Mouse (Mus musculus) R1 (cell line): ENCODE measurements at regions not wholly inside any gene's neighbourhood (a gene's known extent, or its start where the extent isn't known, plus 50 kb on each side); places are given as distances from the start of the nearest gene placed in this dataset.

Experiments used
- DNase-seq: peaks from one replicate; pipeline ENCODE4 v3.0.0-alpha.2; 2018; ENCODE audit warnings: low read depth, low spot score

DNA sequence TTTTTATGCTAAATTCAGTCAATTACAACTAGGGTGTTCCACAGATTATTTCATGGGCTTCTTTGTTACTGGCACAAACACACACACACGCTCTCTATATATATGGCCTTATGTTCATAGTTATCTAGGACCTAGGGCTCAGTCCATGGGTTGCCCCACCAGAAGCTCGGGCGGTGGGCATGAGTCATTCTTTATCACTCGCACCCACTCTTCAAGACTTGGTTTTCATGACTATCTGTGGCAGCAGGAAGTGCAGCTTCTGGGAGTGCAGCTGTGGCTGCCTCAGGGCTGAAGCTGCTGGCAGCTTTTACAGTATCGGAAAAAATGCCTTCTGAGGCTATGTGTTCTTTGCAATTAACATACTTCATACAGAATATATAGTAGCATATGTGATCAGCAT lies 198.7 kb downstream of the Ipo11 start:
- no peak for DNase-seq

DNA sequence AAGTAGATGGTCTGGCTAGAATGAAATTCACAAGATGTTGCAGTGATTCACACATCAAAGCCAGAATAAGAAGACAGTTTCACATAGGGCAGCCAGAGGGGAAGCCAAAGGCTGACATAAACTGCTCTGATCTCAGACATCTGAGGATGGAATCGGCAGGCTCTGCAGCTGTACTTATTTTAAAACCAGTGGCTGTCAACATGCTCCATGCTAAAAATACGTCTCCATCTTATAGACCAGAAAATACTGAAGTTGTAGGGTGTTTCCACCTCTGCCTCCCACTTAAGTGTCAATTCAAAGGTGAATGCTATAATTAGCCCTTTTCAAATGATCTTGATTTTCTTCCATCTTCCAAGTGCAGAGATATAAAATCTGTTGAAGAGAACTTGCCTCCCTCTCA lies 202.4 kb downstream of the Ipo11 start:
- no peak for DNase-seq

DNA sequence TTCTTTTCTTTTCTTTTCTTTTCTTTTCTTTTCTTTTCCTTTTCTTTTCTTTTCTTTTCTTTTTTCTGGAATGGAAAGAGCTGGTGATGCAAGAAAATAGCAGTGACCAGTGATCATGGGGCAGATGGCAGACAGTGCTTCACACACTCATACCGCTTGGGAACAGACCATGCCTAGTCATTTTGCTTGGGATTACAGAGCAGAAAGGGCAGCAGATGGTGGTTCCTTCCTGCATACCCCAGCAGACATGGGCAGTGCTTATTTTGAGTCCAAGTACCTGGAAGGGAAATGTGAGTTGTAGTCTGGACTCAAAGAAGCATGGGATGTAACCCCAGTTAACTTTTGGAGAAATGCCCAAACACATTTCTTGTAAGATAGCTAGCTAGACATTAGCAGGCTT lies 203.9 kb downstream of the Ipo11 start:
- DNase-seq = no peak

GRCm38 (mm10) chr13:106723315-106723714 lies 213.4 kb downstream of the Ipo11 start:
- DNase-seq = peak; percentile 39

DNA sequence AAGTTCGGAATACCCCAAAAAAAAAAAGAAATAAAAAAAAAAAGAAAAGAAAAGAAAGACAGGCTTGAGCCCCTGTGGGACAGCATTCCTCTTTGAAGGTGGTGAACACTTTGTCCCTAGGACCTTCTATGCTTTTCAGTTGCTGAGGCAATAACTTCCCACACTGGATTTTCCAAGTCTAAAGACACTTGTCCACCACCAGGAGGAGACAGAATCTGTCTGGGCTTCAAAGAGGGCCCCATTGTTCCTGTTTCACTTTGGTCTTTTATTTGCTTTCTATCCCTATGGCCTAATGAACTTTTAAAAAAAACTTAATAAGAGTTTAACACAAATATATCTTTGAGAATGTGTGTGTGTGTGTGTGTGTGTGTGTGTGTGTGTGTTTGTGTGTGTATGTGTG lies 215.6 kb downstream of the Ipo11 start:
- peak; percentile 59 for DNase-seq

DNA sequence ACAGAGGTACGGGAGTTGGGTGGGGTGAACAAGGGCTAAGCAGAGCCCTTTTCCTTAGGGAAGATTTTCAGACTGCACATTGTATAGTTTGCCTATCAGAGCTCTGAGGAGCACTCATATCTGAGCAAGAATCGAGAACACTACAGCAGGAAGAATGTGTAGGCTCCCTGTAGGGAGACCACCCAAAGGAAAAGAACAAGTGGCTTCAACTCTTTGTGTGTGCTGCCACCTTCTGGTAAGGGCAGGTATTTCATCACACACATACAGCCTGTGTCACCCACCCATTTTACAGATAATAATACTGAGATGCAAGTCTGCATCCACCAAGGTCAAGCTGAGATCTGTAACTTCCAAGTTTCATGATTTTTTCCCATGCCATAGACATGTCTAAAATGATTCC lies 221.0 kb downstream of the Ipo11 start:
- peak; percentile 68 for DNase-seq

GRCm38 (mm10) chr13:106715234-106715633 lies 221.5 kb downstream of the Ipo11 start:
- no peak for DNase-seq

- DNase-seq = no peak
Measured at GRCm38 (mm10) chr13:106710580-106710979, 226.2 kb downstream of the Ipo11 start.

GRCm38 (mm10) chr13:106700376-106700775 lies 236.4 kb downstream of the Ipo11 start:
- DNase-seq = no peak

- no peak for DNase-seq
Measured at GRCm38 (mm10) chr13:106699957-106700356, 236.8 kb downstream of the Ipo11 start.

GRCm38 (mm10) chr13:106691787-106692571 lies 244.8 kb downstream of the Ipo11 start:
- no peak for DNase-seq

- DNase-seq = no peak
Measured at GRCm38 (mm10) chr13:106690125-106690524, 246.6 kb downstream of the Ipo11 start.

DNA sequence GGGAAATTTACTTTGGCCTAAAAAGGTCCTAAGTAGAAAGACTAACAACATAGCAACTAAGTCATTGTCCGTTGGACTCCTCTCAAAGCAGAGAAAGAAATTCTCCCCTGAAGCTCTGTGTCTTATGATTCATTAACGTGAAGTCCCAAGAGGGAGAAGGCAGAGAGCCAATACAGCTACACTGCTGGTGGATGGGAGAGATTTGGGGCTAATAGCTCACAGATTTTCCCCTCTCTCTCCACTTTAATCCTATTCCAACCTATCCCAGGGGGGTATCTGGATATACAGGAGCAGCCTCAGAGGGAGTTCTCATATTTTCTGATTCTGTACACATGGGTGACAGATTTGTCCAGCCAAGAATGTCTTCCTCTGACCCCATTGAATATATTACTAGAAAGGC lies 247.1 kb downstream of the Ipo11 start:
- no peak for DNase-seq

DNA sequence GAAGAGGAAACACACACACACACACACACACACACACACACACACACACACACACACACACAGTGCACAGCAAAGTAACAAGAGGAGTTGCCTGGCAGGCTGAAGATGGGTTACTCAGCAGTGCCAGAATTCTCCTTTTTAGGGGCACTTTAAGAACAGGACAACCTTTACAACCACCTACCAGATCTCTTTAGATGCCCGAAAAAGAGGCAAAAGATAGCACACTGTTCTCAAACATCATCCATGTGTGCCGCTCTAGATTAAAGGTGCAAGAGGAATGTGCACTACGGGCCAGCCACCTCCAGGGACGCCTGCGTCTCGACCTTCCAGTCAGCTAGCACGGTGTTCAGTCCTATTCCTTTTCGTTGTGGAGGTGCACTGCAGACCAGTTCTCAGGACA lies 247.7 kb downstream of the Ipo11 start:
- no peak for DNase-seq

DNA sequence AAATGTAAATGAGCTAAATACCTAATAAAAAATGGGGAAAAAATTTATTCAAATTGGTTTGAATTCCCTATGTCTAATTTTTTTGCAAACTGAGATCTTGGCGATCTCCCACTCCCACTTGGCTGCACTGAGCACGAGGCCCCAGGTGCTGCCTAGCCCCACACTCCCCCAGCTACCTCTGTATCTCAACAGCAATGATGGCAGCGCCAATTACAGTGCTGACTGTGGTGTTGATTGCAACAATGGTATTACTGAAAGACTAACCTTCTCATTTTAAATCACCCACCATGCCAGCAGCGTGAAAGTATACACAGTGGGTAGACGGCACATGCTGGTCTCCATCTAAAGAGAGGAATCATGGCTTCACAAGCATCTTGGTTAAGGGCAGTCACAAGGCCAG lies 267.1 kb downstream of the Ipo11 start:
- no peak for DNase-seq

GRCm38 (mm10) chr13:106662195-106662594 lies 274.6 kb downstream of the Ipo11 start:
- no peak for DNase-seq

DNA sequence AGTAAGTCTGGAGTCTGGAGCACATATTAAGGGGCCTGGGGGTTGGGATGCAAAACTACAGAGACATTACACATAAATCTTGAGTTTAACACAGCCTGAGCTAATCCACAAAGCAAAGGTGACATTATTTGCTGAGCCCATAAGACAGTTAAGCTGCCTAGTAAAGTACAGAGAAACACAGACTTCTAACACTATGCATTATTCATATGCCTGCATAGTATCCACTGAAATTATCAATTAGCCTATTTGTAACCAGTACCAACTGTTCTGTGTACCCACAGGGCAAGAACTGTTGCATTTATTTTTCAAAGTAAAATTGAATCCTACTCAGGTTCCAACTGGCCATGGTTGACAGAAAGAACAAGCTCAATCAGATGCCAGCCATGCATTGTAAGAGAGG lies 287.4 kb downstream of the Ipo11 start:
- DNase-seq = no peak

DNA sequence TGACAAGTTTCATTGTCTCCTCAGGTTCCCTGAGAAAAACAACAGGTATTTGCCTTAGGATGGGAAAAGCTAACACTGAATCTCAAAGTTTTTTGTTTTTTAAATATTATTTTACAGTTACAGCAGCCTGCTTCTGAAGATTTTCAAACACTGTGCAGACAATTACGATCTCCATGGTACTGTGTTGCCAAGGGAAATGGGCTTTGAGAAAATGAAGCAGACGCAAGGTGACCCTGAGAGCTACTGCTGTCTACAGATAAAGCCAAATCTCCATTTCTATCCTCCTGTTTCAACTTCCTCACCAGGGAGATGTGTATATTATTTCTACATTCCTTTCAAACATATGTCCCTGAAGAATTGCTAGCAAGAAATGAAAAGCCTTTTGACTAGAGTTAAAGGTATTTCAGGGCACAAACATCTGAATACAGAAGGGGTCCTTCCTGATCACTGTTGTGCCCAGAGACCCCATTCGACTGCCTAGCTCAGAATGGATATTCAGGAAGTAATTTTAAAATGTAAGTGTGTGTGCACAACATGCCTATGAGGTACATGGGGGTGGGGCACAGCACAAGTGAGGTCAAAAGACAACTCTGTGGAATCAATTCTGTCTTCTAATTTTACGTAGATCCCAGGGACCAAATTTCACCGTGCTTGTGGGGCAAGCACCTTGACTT lies 293.3 kb downstream of the Ipo11 start:
- no peak for DNase-seq

DNA sequence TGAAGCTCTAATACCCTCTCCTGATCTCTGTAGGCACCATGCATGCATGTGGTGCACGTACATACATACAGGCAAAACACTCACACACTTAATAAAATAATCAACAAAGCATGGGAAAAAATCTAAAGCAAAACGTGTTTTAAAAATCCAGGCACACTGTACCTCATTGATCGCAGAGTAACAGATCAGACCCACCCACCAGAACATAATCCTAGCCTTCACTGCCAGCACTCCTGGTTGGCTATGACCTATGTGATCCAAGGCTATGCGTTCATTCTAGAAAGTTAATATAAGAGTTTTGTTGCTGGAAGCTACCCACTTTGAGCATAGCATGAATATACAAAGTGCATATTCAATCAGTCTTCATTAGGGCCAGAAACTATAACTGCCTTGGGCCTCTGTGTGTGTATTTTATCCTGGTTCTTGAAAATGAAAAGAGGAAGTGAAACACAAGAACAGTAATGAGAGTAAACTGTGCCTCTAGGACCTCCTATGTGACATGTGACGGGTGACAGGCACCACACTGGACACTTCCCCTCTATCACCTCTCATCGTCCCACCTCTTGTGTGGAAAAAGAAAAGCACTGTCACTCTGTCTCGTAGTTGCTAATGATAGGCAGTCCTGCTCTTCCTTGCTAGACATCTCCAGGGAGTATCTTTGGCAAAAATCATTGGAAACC lies 297.9 kb downstream of the Ipo11 start:
- DNase-seq = no peak

- DNase-seq = no peak
Measured at GRCm38 (mm10) chr13:106591729-106592128, 345.0 kb downstream of the Ipo11 start.

GRCm38 (mm10) chr13:106567658-106568359 lies 368.9 kb downstream of the Ipo11 start:
- no peak for DNase-seq

DNA sequence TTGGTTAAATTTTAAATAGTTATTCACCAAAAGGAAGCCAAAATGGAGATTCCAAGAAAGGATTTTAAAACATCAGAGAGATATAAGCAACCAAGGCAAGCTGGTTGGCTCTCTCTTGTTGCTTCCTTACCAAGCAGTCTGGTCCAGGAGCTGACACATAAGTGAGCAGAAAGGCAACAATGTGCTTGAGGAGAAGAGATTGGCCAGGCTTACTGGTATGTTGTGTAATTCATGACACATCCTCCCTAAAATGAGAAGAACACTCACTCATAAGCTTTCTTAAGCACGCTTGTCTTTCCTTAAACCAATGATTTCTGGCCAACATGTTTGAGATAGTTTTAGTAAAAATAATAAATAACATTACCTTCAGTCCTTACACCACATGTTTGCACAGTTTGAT lies 374.2 kb downstream of the Ipo11 start:
- no peak for DNase-seq
